Mouse (Mus musculus) 3T3-L1 (cell line): Measurements from ENCODE around the gene Cmtr1.
A peak's percentile ranks its signal among the peaks of the same experiment; 100 is the strongest.

Experiments used
- DNase-seq: peaks from one replicate; pipeline ENCODE4 v3.0.0-alpha.2; 2015; ENCODE audit warnings: low read depth, low spot score

Gene Cmtr1

DNA sequence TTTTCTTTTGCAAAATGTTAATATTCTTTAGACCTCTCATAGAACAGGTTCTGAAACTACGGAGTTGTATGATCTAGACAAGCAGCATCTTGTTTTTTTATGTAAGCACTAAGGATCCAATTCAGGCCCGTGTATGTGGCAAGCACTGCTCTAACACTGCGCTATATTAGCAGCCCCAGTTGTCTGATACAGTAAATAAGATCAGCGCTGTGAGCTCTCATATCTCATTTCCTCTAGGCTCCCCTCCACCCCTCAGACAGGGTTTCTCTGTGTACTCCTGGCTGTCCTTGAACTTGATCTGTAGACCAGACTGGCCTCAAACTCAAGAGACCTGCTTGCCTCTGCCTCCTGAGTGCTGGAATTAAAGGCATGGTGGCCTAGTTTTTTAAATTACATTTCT is 8.6 kb downstream of the Cmtr1 start:
- DNase-seq, result no peak

DNA sequence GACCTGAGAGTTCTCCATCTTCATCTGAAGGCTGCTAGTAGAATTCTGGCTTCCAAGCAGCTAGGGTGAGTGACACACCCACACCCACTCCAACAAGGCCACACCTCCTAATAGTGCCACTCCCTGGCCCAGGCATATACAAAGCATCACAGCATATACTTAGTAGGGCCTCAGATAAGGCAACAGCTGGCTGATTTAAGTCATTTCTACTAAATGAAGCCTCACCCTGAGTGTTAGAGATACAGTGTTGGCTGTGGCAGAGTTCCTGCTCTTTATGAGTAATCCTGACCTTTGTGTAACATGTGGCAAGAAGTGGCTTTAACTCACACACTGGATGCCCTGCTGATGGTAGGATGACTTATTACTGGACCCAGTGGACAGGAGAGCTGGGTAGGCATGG is 9.5 kb downstream of the Cmtr1 start:
- DNase-seq, result peak; percentile 76

DNA sequence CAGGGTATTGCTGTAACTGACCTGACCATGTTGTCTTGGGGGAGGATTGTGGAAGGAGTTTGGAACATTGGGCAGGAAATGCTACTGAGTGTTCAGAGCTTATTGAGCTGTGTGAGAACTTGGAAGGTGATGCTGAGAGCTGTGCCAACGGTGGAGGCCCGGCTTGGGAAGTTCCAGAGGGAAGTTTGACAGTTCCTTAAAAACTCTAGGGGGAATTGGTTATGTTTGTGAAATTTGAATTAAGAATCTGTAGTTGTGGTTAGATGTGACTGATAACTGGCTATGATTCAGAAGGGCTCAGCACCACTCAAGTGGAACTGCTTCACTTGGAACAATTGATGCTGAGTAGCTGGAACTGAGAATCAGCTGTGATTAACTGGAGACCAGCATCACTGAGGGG is 10.6 kb downstream of the Cmtr1 start:
- peak; percentile 64 for DNase-seq

DNA sequence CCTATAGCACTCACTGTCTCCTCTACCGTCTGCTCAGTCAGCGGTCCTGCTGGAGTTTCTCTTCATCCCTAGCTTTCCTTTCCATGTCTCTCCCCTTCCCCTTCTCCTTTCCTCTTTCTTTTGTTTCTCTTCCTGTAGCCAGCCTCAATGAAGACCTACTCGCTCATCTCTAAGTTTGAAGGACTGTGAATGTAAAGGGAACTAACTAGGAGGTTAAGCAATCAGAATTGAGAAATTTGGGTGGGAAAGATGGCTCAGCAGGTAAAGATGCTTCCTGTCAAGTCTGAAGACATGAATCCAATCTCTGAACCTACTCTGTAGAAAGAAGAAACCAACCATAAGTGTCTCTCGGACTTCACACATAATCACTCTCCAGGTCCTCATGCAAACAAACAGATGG is 12.9 kb downstream of the Cmtr1 start:
- DNase-seq, result no peak

DNA sequence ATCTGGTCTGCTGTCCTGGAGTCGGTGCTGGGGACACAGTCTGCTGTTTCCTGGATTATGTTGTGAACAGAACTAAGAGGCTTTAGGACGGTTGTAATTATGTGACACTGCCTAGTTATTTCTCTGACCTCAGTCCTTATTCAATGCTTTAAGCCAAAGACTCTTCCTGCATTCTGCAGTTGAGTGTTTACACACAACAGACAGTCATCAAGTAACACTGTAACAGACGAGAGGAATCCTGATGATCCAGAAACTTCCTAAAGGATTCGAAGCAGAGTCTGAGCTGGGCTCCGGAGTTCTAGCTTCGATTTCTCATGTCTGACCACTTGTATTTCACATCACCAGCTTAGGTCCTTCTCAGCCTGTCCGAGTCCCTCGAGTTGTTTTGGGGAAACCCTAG is 18.1 kb downstream of the Cmtr1 start:
- no peak for DNase-seq

DNA sequence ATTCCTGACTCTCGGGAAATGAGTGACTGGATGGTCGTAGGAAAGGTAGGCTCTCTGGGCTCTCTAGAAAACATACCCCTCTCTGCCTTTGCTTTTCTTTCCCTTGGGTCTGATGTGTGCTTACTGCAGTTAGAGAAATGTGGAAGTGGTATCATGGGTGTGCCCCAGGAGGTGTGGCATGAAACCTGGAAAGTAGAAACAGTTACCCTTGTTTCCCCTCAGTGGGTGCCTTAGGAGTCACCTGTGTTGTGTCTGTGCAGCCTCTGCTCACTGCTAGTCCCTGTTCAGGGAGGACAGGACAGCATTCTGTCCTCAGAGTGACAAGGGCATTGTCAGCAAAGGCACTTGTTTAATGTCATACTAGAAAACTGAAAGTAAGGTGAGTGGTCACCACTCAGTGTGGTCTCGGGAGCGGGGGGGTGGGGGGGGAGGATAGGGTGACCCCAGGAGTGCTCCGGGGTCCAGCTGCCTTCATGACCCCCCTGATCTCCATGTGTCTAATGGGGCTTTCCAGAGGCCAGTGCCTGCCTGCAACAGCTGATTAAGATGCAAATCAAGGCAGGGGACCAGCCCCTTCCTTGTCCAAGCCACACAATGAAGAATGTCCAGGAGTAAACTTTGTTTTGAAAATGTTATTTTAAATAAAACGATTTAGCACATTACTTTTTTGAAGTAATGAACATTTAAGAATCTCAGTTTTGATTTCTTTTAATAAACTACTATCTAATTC is 18.8 kb downstream of the Cmtr1 start:
- no peak for DNase-seq

DNA sequence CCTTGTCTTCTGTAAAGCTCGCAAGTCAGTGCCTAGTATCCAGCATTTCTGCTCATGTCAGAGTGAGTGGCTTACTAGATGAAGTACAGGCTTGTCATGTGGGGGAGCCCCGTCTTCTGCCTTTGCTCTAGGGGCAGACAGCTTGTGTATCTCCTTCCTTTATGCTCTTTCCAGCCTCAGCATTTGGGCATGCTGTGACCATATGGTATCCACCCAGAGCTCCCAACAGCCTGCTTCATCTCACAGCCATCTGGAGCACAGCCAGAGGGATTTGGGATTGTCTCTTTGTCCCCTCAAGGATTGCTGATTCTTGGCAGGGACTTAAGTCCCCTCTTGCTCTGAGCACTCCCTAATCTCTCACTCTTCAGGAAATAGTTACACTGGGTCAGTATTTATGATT is 19.8 kb downstream of the Cmtr1 start:
- no peak for DNase-seq

DNA sequence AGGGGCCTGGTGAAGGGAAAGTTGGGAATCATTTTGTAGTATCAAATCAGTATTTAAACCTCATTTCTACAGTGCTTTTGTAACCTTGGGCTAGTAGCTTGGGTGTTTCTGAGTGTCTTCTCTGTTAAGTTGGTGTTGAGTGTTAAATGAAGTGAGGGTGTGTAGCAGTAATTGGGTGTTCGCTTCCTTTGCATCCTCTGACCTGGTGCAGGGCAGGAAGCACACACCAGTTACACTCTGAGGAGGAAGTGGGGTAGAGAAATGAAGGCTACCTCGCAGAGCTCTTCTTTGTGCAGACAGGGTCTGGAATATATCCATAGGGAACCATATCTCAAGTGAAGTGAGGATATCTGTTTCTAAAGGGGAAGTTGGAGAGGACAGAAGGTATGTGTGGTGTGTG is 20.5 kb downstream of the Cmtr1 start:
- DNase-seq, result no peak

DNA sequence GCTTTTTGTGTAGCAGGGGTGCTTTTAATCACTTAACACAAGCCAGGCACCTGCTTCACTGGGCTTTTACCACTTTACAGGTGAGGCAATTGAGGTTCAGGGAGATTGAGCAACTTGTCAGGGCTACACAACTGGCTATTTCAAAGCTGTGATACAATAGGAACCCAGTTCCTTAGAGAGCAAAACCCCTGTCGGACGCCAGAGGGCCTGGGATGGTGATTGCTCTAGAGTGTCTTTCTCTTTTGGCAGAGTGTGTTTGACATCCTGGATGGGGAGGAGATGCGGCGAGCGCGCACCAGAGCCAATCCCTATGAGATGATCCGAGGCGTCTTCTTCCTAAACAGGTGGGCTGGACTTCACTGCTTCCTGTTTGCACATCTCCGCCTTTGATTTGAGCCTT is 21.3 kb downstream of the Cmtr1 start:
- no peak for DNase-seq

DNA sequence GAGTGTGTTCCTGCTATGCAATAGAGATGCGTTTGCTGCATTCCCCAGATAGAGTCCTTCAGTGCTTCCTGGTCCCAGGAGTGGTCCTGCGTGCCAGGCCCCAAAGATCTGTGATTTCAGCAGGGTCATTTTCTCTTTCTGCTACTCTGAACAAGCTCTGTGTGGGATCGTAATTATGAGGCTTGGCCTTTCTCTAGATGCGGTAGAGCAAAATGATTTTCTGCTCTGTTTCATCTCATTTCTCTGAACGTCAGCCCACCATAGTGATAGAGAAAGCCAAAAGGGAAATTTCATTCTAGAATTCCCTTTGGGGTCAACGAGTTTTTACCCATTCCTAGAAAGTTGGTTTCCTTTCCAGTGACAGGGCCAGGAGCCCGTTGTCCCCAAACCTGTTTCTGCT is 21.9 kb downstream of the Cmtr1 start:
- DNase-seq, result no peak

DNA sequence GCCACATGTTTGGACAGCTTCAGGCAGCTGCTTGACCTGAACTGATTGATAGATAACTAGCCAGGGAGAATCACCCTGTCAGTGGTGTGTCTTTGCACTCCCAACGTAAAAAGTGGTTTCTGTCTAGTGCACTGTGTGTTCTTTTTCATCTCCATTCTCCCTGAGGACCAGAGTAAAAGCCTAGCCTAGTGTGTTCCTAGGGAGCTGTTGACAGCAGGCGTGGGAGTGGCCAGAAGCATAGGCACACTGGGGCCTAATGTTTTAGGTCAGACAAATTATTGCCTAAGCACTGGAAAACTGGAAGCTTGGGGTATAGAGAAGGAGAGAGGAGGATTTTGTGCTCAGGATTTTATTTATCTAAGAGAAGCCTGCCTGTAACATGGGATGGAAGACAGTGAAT is 22.7 kb downstream of the Cmtr1 start:
- DNase-seq, result no peak

DNA sequence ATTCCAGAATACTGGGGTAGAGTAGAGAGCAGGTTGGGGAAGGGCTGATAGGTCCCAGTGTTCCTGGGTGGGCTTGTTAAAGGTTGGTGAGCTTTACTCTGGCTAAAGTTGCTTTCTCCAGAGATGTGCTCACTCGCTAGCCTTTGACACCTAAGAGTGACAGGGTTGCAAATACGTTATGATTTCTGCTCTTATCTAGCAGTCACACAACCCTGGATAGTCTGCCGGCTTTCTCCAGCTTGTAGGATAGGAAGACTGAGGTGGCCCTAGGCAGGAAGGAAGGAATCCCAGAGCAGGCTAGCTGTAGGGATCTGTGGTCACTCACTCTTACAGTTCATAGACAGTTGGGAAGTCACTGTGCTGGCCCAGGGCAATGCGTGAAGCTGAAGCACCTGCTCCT is 23.9 kb downstream of the Cmtr1 start:
- no peak for DNase-seq

DNA sequence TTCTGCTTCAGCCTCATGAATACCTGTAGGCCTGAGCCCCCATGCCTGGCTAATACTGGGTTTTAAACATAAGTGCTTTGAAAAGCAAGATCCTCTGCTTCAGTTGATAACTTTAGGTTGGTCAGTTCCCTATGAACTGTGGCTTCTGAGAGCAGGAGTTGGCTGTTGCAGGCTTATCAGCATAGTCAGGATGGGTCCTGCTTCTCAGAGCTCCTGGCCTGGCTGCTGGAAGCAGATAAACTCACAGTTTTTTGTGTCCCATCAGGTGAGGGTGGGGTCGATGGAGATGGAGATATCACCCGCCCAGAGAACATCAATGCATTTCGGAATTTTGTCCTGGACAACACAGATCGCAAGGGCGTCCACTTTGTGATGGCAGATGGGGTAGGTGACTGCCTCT is 26.4 kb downstream of the Cmtr1 start:
- no peak for DNase-seq

DNA sequence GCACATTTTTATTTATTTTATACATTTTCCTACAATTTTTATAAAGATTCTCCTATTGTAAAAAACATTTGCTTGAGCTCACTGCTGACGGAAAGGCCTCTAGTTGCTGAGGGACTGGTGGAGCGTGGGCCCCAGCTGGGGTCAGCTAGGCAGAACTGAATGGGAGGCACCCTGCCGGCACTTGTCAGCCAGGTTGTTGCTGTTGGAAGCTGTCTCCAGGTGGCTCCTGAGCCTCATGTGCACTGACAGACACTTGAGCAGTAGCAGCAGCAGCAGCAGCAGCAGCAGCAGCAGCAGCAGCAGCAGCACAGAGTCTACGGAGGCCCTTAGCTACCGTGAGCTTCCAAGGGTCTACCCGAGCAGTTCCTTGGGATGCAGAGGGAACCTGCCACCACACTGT is 27.0 kb downstream of the Cmtr1 start:
- DNase-seq, result no peak

DNA sequence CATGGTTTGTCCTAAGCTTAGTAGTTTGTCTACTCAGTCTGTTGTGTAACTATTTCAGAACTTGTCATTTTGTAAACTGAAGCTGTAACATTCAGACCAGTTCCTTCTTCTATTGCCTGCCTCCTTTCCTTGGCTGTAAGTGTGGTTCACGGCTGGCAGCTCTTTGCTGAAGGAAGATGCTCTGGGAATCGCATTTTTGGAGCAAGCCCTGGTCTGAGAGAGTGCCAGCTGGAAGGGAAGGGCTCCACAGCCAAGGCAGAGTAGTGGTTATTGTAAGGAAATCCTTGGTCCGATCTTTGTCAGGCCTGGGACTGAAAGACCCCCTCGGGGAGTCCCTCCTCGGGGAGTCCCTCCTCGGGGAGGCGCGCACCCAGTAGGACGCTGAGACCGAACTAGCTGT is 28.2 kb downstream of the Cmtr1 start:
- DNase-seq, result no peak

DNA sequence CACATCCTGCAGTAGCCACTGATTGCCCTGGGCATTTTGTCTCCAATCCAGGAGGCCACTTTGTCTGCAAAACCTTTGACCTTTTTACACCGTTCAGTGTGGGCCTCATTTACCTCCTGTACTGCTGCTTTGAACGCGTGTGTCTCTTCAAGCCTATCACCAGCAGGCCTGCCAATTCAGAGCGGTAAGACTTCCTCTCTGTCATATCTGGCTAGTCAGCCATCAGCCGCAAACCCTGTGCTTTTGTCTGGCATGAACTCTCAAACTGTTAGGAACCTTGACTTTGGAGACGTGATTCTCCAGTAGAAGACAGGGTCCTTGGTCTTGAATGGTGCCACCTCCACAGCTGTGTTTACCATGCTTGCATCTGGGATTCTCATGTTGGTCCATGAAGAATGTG is 29.9 kb downstream of the Cmtr1 start:
- DNase-seq, result no peak

DNA sequence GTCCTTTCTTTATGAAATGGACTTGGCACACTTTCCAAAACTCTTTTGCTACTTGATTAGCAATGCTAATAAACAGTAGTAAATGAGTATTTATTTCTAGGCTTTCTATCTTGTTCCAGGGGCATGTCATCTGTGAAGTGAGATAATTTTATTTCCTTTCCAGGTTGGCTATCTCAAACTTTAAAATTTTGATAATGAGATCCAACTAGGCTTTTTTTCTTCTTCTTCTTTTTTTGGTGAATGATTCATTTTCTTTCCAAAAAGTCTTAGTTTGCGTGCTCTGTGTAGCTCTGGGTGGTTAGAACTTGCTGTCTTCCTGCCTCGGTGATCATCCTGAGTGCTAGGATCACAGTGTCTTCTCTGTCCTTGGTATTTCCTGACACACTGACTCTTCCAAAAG is 32.4 kb downstream of the Cmtr1 start:
- no peak for DNase-seq

DNA sequence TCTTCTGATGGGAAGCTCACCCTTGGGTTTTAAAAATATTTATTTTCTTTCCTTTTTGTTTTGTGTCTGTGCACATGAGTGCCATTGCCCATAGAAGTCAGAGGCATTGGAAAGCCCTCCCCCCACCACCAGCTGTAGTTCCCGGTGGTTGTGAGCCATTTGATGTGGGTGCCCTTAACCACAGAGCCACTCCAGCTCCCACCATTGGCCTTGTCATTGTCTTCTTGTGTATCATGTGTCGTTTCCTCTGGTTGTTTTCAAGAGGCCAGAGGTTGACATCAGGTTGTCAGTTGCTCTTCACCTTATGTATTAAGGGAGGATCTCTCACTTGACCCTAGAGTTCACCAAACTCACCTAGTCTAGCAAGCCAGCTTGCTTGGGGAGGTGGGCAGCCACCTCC is 33.2 kb downstream of the Cmtr1 start:
- DNase-seq, result no peak

DNA sequence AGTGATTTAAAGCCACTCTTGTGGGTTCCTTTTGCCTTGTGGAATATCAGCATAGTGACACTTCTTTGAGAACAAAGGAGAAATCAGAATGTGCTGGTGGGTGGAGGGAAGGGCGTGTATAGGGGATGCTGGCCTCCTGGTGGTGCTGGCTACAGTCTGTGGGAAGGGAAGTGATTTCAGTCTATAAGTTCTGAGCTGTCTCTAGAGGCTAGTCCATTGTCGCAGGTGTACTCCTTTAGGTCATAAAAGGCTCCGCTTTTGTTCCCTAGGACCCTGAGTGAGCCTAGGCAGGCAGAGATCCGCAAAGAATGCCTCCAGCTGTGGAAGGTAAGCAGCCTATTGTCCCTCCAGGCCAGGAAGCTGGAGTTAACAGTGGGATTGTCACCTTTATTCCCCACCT is 34.1 kb downstream of the Cmtr1 start:
- no peak for DNase-seq

DNA sequence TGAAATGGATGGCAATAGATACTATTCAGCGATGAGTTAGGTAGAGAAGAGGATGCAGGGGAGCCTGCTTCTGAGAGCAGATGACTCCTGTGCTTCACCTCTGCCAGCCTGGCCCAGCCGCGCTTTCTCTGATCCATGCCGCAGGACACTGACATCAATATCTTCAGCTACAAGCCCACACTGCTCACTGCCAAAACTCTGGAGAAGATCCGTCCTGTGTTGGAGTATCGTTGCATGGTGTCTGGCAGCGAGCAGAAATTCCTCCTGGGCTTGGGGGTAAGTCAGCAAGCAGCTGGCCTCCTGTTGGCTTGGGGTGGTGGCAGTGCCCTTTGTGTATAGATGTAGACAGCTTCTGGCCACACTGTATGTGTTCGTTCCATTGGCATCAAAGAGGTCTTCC is 36.5 kb downstream of the Cmtr1 start:
- no peak for DNase-seq

DNA sequence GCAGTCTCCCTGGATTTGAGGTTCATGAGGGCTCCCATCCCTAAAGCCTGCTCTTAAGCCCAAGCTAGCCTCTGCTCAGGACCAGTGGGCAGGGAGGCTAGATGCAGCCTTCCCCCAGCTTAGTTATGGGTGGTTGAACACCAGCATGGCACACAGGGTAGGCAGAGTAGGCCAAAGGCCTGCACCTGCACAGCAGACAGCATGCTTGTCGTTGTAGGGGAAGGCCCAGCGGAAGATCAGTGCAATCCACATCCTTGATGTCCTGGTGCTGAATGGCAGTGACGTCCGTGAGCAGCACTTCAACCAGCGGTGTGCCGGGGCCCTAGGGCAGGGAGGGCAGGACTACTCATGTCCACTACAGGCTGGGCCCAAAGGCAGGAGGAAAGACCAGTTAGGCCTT is 38.0 kb downstream of the Cmtr1 start:
- DNase-seq, result no peak

DNA sequence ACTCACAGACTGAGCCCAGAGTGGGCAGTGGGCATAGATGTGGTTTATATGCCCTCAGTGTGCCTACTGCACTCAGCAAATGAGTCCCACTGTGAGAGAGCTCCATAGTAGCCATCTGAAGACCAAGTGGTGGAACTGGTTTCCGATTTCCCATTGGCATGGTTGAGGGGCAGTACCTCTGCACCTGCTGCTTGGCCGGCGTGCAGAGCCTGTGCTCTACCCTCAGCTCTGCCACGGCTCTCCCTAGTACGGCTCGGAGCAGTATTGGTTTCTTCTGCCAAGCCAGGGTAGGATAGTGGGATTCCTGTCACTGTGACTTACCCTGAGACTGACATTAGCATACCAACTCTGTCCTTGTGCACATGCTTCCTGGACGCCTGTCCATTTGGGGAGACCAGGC is 40.2 kb downstream of the Cmtr1 start:
- no peak for DNase-seq

DNA sequence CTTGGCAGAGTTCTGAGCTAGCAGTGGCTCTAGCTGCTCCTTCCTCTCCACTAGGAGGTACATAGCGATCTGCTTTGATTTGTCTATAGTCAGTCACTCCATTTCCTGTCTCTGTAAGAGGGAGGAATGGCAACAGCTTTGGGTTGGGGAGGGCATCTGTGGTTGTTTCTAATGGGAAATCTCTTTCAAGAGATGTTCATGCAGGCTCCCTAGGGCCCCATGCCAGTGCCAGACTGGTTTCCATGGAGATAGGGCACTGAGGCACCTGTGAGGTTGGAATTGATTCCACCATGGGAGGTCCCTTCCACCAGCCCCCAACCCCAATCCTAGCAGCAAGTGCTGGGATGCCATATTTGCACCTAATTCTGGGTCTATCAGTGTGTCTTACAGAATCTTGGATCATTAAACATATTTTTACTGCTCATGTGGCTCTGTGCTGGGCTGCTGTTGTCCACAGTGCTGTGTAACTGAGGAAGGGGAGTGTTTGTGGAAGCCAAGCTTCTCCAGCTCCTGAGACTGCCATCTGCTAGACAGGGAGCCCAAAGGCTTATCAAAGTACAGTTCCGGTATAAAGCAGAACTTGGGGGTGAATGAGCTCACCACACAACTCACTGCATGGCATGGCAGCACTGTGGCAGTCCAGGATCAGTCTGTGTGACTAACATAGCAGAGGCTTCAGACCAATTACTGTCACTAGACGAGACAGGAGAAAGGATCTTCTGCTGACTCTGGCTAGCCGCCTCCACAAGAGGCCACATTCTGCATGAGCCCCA is 42.7 kb downstream of the Cmtr1 start:
- no peak for DNase-seq

DNA sequence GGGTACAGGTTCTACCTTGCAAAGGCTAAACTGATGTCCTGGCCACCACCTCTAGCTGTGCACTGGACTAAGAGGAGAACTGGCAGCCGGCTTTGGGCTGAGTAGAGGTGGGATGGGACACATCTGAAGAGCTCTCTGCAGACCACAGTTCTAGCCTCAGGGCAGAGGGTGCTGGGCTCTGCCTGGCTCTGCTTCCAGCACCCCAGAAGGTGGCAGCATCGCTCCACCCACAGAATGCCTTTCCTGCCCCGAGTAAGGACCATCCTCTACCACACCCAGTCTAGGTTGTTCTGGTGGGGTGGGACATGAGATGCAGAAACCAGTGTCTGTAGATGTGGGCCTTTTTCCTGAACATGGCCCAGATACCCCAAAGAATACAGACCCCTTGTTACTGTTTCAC is 44.4 kb downstream of the Cmtr1 start:
- peak; percentile 76 for DNase-seq
